In the genomic region with DNA sequence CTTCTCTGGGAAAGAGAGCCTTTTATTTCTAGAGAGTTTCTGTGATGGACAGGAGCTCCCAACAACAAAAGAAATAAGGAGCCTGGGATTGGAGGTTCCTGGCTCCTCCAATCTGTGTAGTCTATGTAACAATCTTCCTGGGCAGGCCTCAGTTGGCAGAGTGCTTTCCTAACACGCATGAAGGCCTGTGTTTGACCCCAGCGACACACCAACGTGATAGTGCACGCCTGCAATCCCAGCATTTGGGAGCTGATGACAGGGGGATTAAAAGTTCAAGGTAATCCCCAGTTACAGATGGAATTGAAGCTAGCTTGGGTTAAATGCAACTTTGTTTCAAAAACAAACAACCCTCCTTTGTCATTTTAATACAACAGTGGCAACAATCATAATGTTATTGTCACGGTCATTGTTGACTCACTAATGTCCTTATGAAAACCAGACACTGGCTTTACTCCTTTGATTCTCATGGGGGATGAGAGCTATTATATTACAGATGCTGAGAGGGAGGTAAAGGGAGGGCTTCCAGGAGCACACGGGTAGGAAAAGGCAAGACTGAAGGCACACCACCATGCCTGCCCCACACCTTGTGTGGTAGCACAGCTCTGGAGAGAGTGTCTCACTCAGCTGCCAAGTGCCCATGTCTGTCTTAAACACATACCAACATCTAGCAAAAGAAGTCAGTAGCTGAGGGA, we compare ENCODE assay signal across 15 mouse cellular contexts. TPM values are rescaled to one million over a fixed set of nuclear protein-coding genes. Genes with fewer than 3 reads are reported as not detected.
DNase-seq lines count a peak whose midpoint lies in the region; ATAC-seq and TF ChIP-seq lines count a peak whose summit lies in the region.
"Had no signal": no experiment of that assay in that cellular context is flagged by ENCODE, and none has a peak within 500 bp of the region (broad histone marks: within the 10 kb centered on the region; RNA-seq: fewer than 3 reads in every experiment).

No protein-coding gene starts in this region.

- no peaks in the 10 kb centered on the region for H3K9me3 ChIP-seq in hindbrain, embryonic 16.5 days (ENCODE audit: control insufficient read depth, low read length)
- no peaks in the 10 kb centered on the region for H3K9me3 ChIP-seq in hindbrain, embryonic 11.5 days (ENCODE audit: control insufficient read depth, low read length)
- H3K9me3 ChIP-seq in limb, embryonic 12.5 days, result no peaks in the 10 kb centered on the region
- no peaks in the 10 kb centered on the region for H3K9me3 ChIP-seq in limb, embryonic 10.5 days (replicated peaks)
- H3K9me3 ChIP-seq: forebrain, embryonic 15.5 days; neural tube, embryonic 15.5 days had no signal

- ATAC-seq in hindbrain, embryonic 16.5 days, result 0 out of 2 replicates have a peak, but pooled peaks have one; percentile 28
- ATAC-seq in hindbrain, embryonic 11.5 days (ENCODE audit: low FRiP score), result no peak
- ATAC-seq in limb, embryonic 12.5 days (ENCODE audit: insufficient number of reproducible peaks, insufficient read depth, low FRiP score, low TSS enrichment, low read depth), result 0 out of 2 replicates have a peak, but pooled peaks have one; percentile 26
- ATAC-seq: forebrain, embryonic 15.5 days had no signal

- TF ChIP-seq CTCF in gastrocnemius, adult 2 months (IDR thresholded peaks at IDR 0.05), result no peak
- TF ChIP-seq CTCF in testis, adult 2 months (IDR thresholded peaks at IDR 0.05; ENCODE audit: control insufficient read depth, insufficient read depth, insufficient replicate concordance, low read depth, low read length), result no peak

- no peak overlapping the region for H3K9ac ChIP-seq in hindbrain, embryonic 16.5 days (ENCODE audit: low read depth, low read length)
- no peak overlapping the region for H3K9ac ChIP-seq in hindbrain, embryonic 11.5 days (ENCODE audit: low read depth, low read length)
- H3K9ac ChIP-seq in limb, embryonic 12.5 days (replicated peaks), result no peak overlapping the region
- H3K9ac ChIP-seq: forebrain, embryonic 15.5 days; liver, embryonic 14.5 days; neural tube, embryonic 15.5 days had no signal

- H3K4me3 ChIP-seq in gastrocnemius, adult 2 months, result peak overlapping the region; percentile 66
- no peak overlapping the region for H3K4me3 ChIP-seq in hindbrain, embryonic 16.5 days (ENCODE audit: low read length)
- H3K4me3 ChIP-seq in hindbrain, embryonic 11.5 days (ENCODE audit: low read depth, low read length), result no peak overlapping the region
- no peak overlapping the region for H3K4me3 ChIP-seq in limb, embryonic 12.5 days (replicated peaks)
- no peak overlapping the region for H3K4me3 ChIP-seq in limb, embryonic 10.5 days
- H3K4me3 ChIP-seq in testis, adult 2 months (ENCODE audit: control insufficient read depth, low read depth, low read length), result no peak overlapping the region
- H3K4me3 ChIP-seq: forebrain, embryonic 15.5 days; myocyte; neural tube, embryonic 15.5 days had no signal

- no peak for TF ChIP-seq POLR2A in testis, adult 2 months (IDR thresholded peaks at IDR 0.05; ENCODE audit: control insufficient read depth, low read depth, low read length)

- no peak for DNase-seq in gastrocnemius, adult 2 months
- DNase-seq in gastrocnemius, adult 8-10 months (ENCODE audit: low spot score in 2 of 2), result no peak
- no peak for DNase-seq in hindbrain, embryonic 11.5 days (ENCODE audit: low spot score)
- DNase-seq in limb, embryonic 10.5 days (ENCODE audit: low spot score), result no peak
- no peak for DNase-seq in testis, postnatal 10 days (ENCODE audit: low spot score)
- DNase-seq: retina, postnatal 1 day; right cerebral cortex, postnatal 4 days had no signal

- intact Hi-C loops in gastrocnemius, adult 2 months (cut with DNase I), result no loop called here

- H3K4me1 ChIP-seq in hindbrain, embryonic 16.5 days (ENCODE audit: control insufficient read depth, insufficient read depth, low read depth, low read length), result peaks cover 10% of the 10 kb centered on the region
- no peaks in the 10 kb centered on the region; the same call in 1 of the 2 replicates for H3K4me1 ChIP-seq in hindbrain, embryonic 11.5 days (replicated peaks; ENCODE audit: control insufficient read depth, insufficient read depth, low read length)
- H3K4me1 ChIP-seq in limb, embryonic 12.5 days (replicated peaks), result peaks cover 7% of the 10 kb centered on the region; the same call in 1 of the 2 replicates
- peaks cover 17% of the 10 kb centered on the region for H3K4me1 ChIP-seq in limb, embryonic 10.5 days
- H3K4me1 ChIP-seq in testis, adult 2 months (ENCODE audit: control insufficient read depth, insufficient read depth, low read length), result peaks cover 7% of the 10 kb centered on the region
- H3K4me1 ChIP-seq: forebrain, embryonic 15.5 days had no signal

- H3K4me2 ChIP-seq in hindbrain, embryonic 16.5 days (ENCODE audit: low read length), result no peak overlapping the region
- H3K4me2 ChIP-seq in hindbrain, embryonic 11.5 days (replicated peaks; ENCODE audit: low read depth, low read length), result no peak overlapping the region
- H3K4me2 ChIP-seq in limb, embryonic 12.5 days, result no peak overlapping the region
- H3K4me2 ChIP-seq: forebrain, embryonic 15.5 days; neural tube, embryonic 15.5 days had no signal

- H3K27ac ChIP-seq in gastrocnemius, adult 2 months, result peak overlapping the region; percentile 80
- H3K27ac ChIP-seq in hindbrain, embryonic 16.5 days (ENCODE audit: low read depth, low read length), result no peak overlapping the region
- H3K27ac ChIP-seq in hindbrain, embryonic 11.5 days (ENCODE audit: low read depth, low read length), result no peak overlapping the region
- no peak overlapping the region for H3K27ac ChIP-seq in limb, embryonic 12.5 days
- no peak overlapping the region for H3K27ac ChIP-seq in limb, embryonic 10.5 days
- peak overlapping the region; percentile 80 for H3K27ac ChIP-seq in testis, adult 2 months (ENCODE audit: control insufficient read depth, insufficient read depth, low read depth, low read length)
- H3K27ac ChIP-seq: forebrain, embryonic 15.5 days; liver, embryonic 14.5 days; neural tube, embryonic 15.5 days had no signal

- H3K36me3 ChIP-seq in hindbrain, embryonic 16.5 days (ENCODE audit: control insufficient read depth, insufficient read depth, low read length), result no peaks in the 10 kb centered on the region
- no peaks in the 10 kb centered on the region for H3K36me3 ChIP-seq in hindbrain, embryonic 11.5 days (ENCODE audit: control insufficient read depth, insufficient read depth, low read length)
- no peaks in the 10 kb centered on the region for H3K36me3 ChIP-seq in limb, embryonic 12.5 days
- no peaks in the 10 kb centered on the region for H3K36me3 ChIP-seq in limb, embryonic 10.5 days
- no peaks in the 10 kb centered on the region for H3K36me3 ChIP-seq in testis, adult 2 months (ENCODE audit: control insufficient read depth, insufficient read depth, low read length)
- H3K36me3 ChIP-seq: forebrain, embryonic 15.5 days; neural tube, embryonic 15.5 days had no signal

- H3K27me3 ChIP-seq in hindbrain, embryonic 16.5 days (replicated peaks; ENCODE audit: control insufficient read depth, insufficient read depth, low read length), result no peaks in the 10 kb centered on the region
- H3K27me3 ChIP-seq in hindbrain, embryonic 11.5 days (ENCODE audit: control insufficient read depth, insufficient read depth, low read length), result no peaks in the 10 kb centered on the region
- H3K27me3 ChIP-seq in limb, embryonic 12.5 days, result peaks cover 59% of the 10 kb centered on the region
- peaks cover 1% of the 10 kb centered on the region; the same call in 1 of the 2 replicates for H3K27me3 ChIP-seq in limb, embryonic 10.5 days (ENCODE audit: low read depth, poor library complexity, severe bottlenecking)
- no peaks in the 10 kb centered on the region for H3K27me3 ChIP-seq in testis, adult 2 months (ENCODE audit: control insufficient read depth, insufficient read depth, low read length)
- H3K27me3 ChIP-seq: forebrain, embryonic 15.5 days; neural tube, embryonic 15.5 days had no signal

- WGBS in hindbrain, embryonic 16.5 days, result 49% methylated on average over 6 of the region's 6 CpGs
- WGBS in hindbrain, embryonic 11.5 days, result 56% methylated on average over 6 of the region's 6 CpGs
- WGBS in limb, embryonic 12.5 days, result 67% methylated on average over 6 of the region's 6 CpGs
- 70% methylated on average over 6 of the region's 6 CpGs for WGBS in limb, embryonic 10.5 days

RNA-seq across cellular contexts. Expression of gene Sod3, which starts 0.7 kb away (rescaled TPM):
- 1 to 10 TPM; 4.2 to 9.3 TPM for total RNA-seq in gastrocnemius, adult 2 months (2021)
- 1 to 10 TPM; 2.4 to 7.7 (median 4.5) TPM for total RNA-seq in gastrocnemius, adult 8-10 months (2022)
- 4.3 and 5.6 TPM in 2 replicates for polyA plus RNA-seq in hindbrain, embryonic 16.5 days (2015; fragmentation: Nextera tagmentation; extraction: Ambion mirVana)
- 0.82 and 0.91 TPM in 2 replicates for polyA plus RNA-seq in hindbrain, embryonic 11.5 days (2014; fragmentation: Nextera tagmentation; extraction: Ambion mirVana)
- polyA plus RNA-seq in limb, embryonic 12.5 days (2016; fragmentation: Nextera tagmentation; extraction: Ambion mirVana), result 0.18 TPM in 1 of 2 replicates, not detected in the other
- polyA plus RNA-seq in limb, embryonic 10.5 days (2016; fragmentation: Nextera tagmentation; extraction: Ambion mirVana), result 0.05 TPM in 1 of 2 replicates, not detected in the other
- 15.1 and 20.6 TPM in 2 replicates for polyA plus RNA-seq in testis, adult 2 months (2012; rRNA removed)
- total RNA-seq: hematopoietic stem cell, adult 5-6 weeks had no signal

Comparison
In these comparisons a context has a peak if more than half of its experiments do, and no peak if none do; other contexts are left out.
1. H3K27ac ChIP-seq: peak in gastrocnemius, adult 2 months (single experiment) and testis, adult 2 months (single experiment); none in hindbrain, embryonic 16.5 days (single experiment), hindbrain, embryonic 11.5 days (single experiment), limb, embryonic 12.5 days (single experiment) and limb, embryonic 10.5 days (single experiment).